Mouse (Mus musculus) liver, embryonic 11.5 days (tissue): ENCODE data around the gene Taldo1. TPM values are rescaled to one million over a fixed set of nuclear protein-coding genes. Genes with fewer than 3 reads are reported as not detected.
A peak's percentile ranks its signal among the peaks of the same experiment; 100 is the strongest.
"Not testable (repeated sequence)": the region's sequence is repeated elsewhere in the genome, so short reads cannot be mapped to it uniquely, and the experiment has no call there.

Experiments used
- ATAC-seq: fragments of 200-750 bp; cut with Nextera tagmentation; replicated peaks from 2 replicates; pipeline ENCODE4 v1.8.0; 2017; ENCODE audit warnings: moderate number of reproducible peaks, mild to moderate bottlenecking, moderate TSS enrichment, moderate library complexity; ENCODE audit not compliant: low FRiP score
- DNase-seq: peaks from one replicate; pipeline ENCODE4 v3.0.0-alpha.2; 2017; ENCODE audit warnings: low spot score
- H3K27ac ChIP-seq: fragments of 300-500 bp; sonication (generic); 2 replicates; pipeline ENCODE4 v1.5.1; 2014; ENCODE audit warnings: mild to moderate bottlenecking, low read depth, low read length, control low read depth
- H3K27me3 ChIP-seq: fragments of 300-500 bp; sonication (generic); replicated peaks from 2 replicates; pipeline ENCODE4 v1.6.1; 2014; ENCODE audit warnings: low read length, mixed read lengths; ENCODE audit not compliant: control insufficient read depth, insufficient read depth
- H3K36me3 ChIP-seq: fragments of 300-500 bp; sonication (generic); 2 replicates; pipeline ENCODE4 v1.6.1; 2014; ENCODE audit warnings: mild to moderate bottlenecking, low read length, moderate library complexity, mixed read lengths; ENCODE audit not compliant: control insufficient read depth, insufficient read depth
- H3K4me1 ChIP-seq: fragments of 300-500 bp; sonication (generic); replicated peaks from 2 replicates; pipeline ENCODE4 v1.6.1; 2014; ENCODE audit warnings: low read length, mixed read lengths; ENCODE audit not compliant: control insufficient read depth, insufficient read depth
- H3K4me2 ChIP-seq: fragments of 300-500 bp; sonication (generic); 2 replicates; pipeline ENCODE4 v1.6.1; 2014; ENCODE audit warnings: mild to moderate bottlenecking, control low read depth, moderate library complexity
- H3K4me3 ChIP-seq: fragments of 300-500 bp; sonication (generic); 2 replicates; pipeline ENCODE4 v1.5.1; 2014; ENCODE audit warnings: low read depth, low read length, control low read depth
- H3K9ac ChIP-seq: fragments of 300-500 bp; sonication (generic); 2 replicates; pipeline ENCODE4 v1.6.1; 2014; ENCODE audit warnings: low read depth, low read length, control low read depth
- H3K9me3 ChIP-seq: fragments of 300-500 bp; sonication (generic); 2 replicates; pipeline ENCODE4 v1.6.1; 2016; ENCODE audit warnings: low read length, inconsistent platforms, mixed read lengths; ENCODE audit not compliant: control insufficient read depth
- WGBS: fragments of 180-500 bp; shearing (Covaris S2); extraction: QIAGEN DNeasy Blood & Tissue Kit; methylation state at CpG from one replicate; pipeline ENCODE4 v1.1.7; 2014; 5-methylcytosine and 5-hydroxymethylcytosine counted together
- polyA plus RNA-seq: library from polyadenylated mRNA; unstranded; fragments of >200 nt; fragmentation: Nextera tagmentation; extraction: Ambion mirVana; gene quantifications from 2 replicates; pipeline ENCODE4 v1.2.1, GENCODE M21; 2014

Gene Taldo1
- polyA plus RNA-seq, 1 experiment from 2014 or later: 442 TPM

- H3K9me3 ChIP-seq, H3K27ac ChIP-seq, DNase-seq, ATAC-seq, H3K27me3 ChIP-seq, H3K9ac ChIP-seq: not testable (repeated sequence)
- WGBS: 71% methylated on average over 3 of the region's 3 CpGs
- peak overlapping the region; percentile 84 for H3K4me3 ChIP-seq
- peak overlapping the region; percentile 68 for H3K4me2 ChIP-seq
- H3K4me1 ChIP-seq: peaks cover 32% of the 10 kb centered on the region
- H3K36me3 ChIP-seq: peaks cover 34% of the 10 kb centered on the region
These were observed 54.4 kb downstream of the Taldo1 start for GRCm38 (mm10) chr7:141446374-141446773.

GRCm38 (mm10) chr7:141447110-141447991, 55.4 kb downstream of the Taldo1 start, which contains the start of gene Rplp2:
Rplp2 (plus strand) TSS chr7:141447370.
- WGBS: under 1% methylated on average over 63 of the region's 63 CpGs
- ATAC-seq: peak; percentile 84
- H3K27ac ChIP-seq: peak within 1 kb of the TSS; percentile 82
- H3K4me1 ChIP-seq: peaks cover 24% of the 10 kb centered on the region
- H3K9ac ChIP-seq: peak within 1 kb of the TSS; percentile 96
- H3K27me3 ChIP-seq: no peaks in the 10 kb centered on the region
- H3K9me3 ChIP-seq: no peaks in the 10 kb centered on the region
- H3K4me3 ChIP-seq: peak within 1 kb of the TSS; percentile 84
- peak; percentile 95 for DNase-seq
- peak within 1 kb of the TSS; percentile 91 for H3K4me2 ChIP-seq
- H3K36me3 ChIP-seq: peaks cover 33% of the 10 kb centered on the region

GRCm38 (mm10) chr7:141451928-141452327, 59.9 kb downstream of the Taldo1 start:
- Histone ChIP-seq H3K4me3 (no peak overlapping the region), H3K4me1 (peaks cover 25% of the 10 kb centered on the region), H3K9me3 (no peaks in the 10 kb centered on the region), H3K4me2 (no peak overlapping the region), H3K9ac (no peak overlapping the region), H3K27me3 (no peaks in the 10 kb centered on the region), H3K27ac (no peak overlapping the region; the same call in 1 of the 2 replicates), H3K36me3 (peaks cover 33% of the 10 kb centered on the region)
- DNase-seq (no peak), ATAC-seq (no peak)

Other genes with a start within 250 kb of the Taldo1 start
- gene Rnh1, start 219.3 kb upstream of the Taldo1 start, polyA plus RNA-seq: 91.2 and 93.7 TPM in 2 replicates
- 112 and 118 TPM in 2 replicates for gene Hras, start 198.2 kb upstream of the Taldo1 start, polyA plus RNA-seq
- gene Lrrc56, start 198.0 kb upstream of the Taldo1 start, polyA plus RNA-seq: 20.8 and 20.9 TPM in 2 replicates
- 1.8 and 2.6 TPM in 2 replicates for gene Lmntd2, start 178.1 kb upstream of the Taldo1 start, polyA plus RNA-seq
- gene Rassf7, start 176.3 kb upstream of the Taldo1 start, polyA plus RNA-seq: 35.1 TPM in 2 replicates
- gene Phrf1, start 163.4 kb upstream of the Taldo1 start, polyA plus RNA-seq: 70.9 and 81.0 TPM in 2 replicates
- gene Irf7, start 125.7 kb upstream of the Taldo1 start, polyA plus RNA-seq: 4.0 and 4.1 TPM in 2 replicates
- gene Cdhr5, start 115.4 kb upstream of the Taldo1 start, polyA plus RNA-seq: 0.44 and 0.53 TPM in 2 replicates
- 1.2 and 1.6 TPM in 2 replicates for gene Sct, start 113.1 kb upstream of the Taldo1 start, polyA plus RNA-seq
- 0.16 and 0.17 TPM in 2 replicates for gene Drd4, start 100.2 kb upstream of the Taldo1 start, polyA plus RNA-seq
- 48.6 and 54.0 TPM in 2 replicates for gene Deaf1, start 64.5 kb upstream of the Taldo1 start, polyA plus RNA-seq
- gene Tmem80, start 64.5 kb upstream of the Taldo1 start, polyA plus RNA-seq: 22.2 and 27.4 TPM in 2 replicates
- 5.4 and 7.7 TPM in 2 replicates for gene Eps8l2, start 53.3 kb upstream of the Taldo1 start, polyA plus RNA-seq
- gene Gatd1, start 21.9 kb downstream of the Taldo1 start, polyA plus RNA-seq: 35.0 and 41.6 TPM in 2 replicates
- gene Cend1, start 37.3 kb downstream of the Taldo1 start, polyA plus RNA-seq: 0.16 and 0.27 TPM in 2 replicates
- 36.9 and 39.4 TPM in 2 replicates for gene Slc25a22, start 45.7 kb downstream of the Taldo1 start, polyA plus RNA-seq
- 22.5 and 22.7 TPM in 2 replicates for gene Pidd1, start 51.8 kb downstream of the Taldo1 start, polyA plus RNA-seq
- 1,652 and 1,836 TPM in 2 replicates for gene Rplp2, start 55.2 kb downstream of the Taldo1 start, polyA plus RNA-seq
- gene Pnpla2, start 63.0 kb downstream of the Taldo1 start, polyA plus RNA-seq: 23.4 and 23.7 TPM in 2 replicates
- 4.3 and 7.2 TPM in 2 replicates for gene Cracr2b, start 68.9 kb downstream of the Taldo1 start, polyA plus RNA-seq
- 20.6 and 22.3 TPM in 2 replicates for gene Cd151, start 75.2 kb downstream of the Taldo1 start, polyA plus RNA-seq
- 95.3 and 104 TPM in 2 replicates for gene Polr2l, start 82.9 kb downstream of the Taldo1 start, polyA plus RNA-seq
- gene Tspan4, start 83.0 kb downstream of the Taldo1 start, polyA plus RNA-seq: 77.9 and 78.2 TPM in 2 replicates
- 39.2 and 48.1 TPM in 2 replicates for gene Chid1, start 147.7 kb downstream of the Taldo1 start, polyA plus RNA-seq
- gene Ap2a2, start 170.0 kb downstream of the Taldo1 start, polyA plus RNA-seq: 94.4 and 102 TPM in 2 replicates